Mouse (Mus musculus): ENCODE results near the gene Gm5039.
"Not testable (repeated sequence)": the region's sequence is repeated elsewhere in the genome, so short reads cannot be mapped to it uniquely, and the experiment has no call there.

DNA sequence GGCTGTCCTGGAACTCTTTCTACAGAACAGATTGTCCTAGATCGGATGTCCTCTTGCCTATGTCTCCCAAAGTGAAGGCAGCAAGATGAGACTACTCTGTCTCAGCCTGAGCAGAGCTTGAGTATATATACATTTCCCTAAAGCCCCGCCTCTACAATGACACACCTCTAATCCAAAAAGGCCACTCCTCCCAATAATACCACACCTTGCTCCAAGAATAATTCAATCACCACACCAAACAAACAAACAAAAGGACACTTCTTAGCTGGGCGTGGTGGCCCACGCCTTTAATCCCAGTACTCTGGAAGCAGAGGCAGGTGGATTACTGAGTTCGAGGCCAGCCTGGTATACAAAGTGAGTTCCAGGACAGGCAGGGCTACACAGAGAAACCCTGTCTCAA is 49.4 kb downstream of the Gm5039 start, which contains the start of gene Gm5662:
- TF ChIP-seq CTCF, POLR2A (IDR thresholded peaks at IDR 0.05; ENCODE audit: insufficient read depth, low read depth, low read length): not testable (repeated sequence)

All from olfactory bulb, adult 2 months (tissue).